Mouse (Mus musculus) forebrain, postnatal 0 days (tissue): ENCODE results near the gene Fgb. TPM values are rescaled to one million over a fixed set of nuclear protein-coding genes. Genes with fewer than 3 reads are reported as not detected.

ENCODE experiments used
- ATAC-seq: fragments of 200-750 bp; cut with Nextera tagmentation; 2 replicates; pipeline ENCODE4 v1.8.0; 2017; ENCODE audit warnings: mild to moderate bottlenecking, moderate library complexity
- DNase-seq: peaks from one replicate; pipeline ENCODE4 v3.0.0-alpha.2; 2015
- H3K27ac ChIP-seq: fragments of 300-500 bp; sonication (generic); 2 replicates; pipeline ENCODE4 v1.5.1; 2014; ENCODE audit warnings: low read depth, mild to moderate bottlenecking, antibody characterized with exemption, low read length, moderate library complexity, mixed read lengths
- H3K27me3 ChIP-seq: fragments of 300-500 bp; sonication (generic); 2 replicates; pipeline ENCODE4 v1.6.1; 2014; ENCODE audit warnings: mild to moderate bottlenecking, low read length, mixed read lengths; ENCODE audit not compliant: insufficient read depth
- H3K36me3 ChIP-seq: fragments of 300-500 bp; sonication (generic); 2 replicates; pipeline ENCODE4 v1.6.1; 2014; ENCODE audit warnings: mild to moderate bottlenecking, moderate library complexity; ENCODE audit not compliant: insufficient read depth
- H3K4me1 ChIP-seq: fragments of 300-500 bp; sonication (generic); 2 replicates; pipeline ENCODE4 v1.6.1; 2014; ENCODE audit warnings: antibody characterized with exemption; ENCODE audit not compliant: insufficient read depth
- H3K4me2 ChIP-seq: fragments of 300-500 bp; sonication (generic); 2 replicates; pipeline ENCODE4 v1.6.1; 2014; ENCODE audit warnings: low read depth, mild to moderate bottlenecking, moderate library complexity
- H3K4me3 ChIP-seq: fragments of 300-500 bp; sonication (generic); 2 replicates; pipeline ENCODE4 v1.5.1; 2014; ENCODE audit warnings: low read depth, low read length, mixed read lengths
- H3K9ac ChIP-seq: fragments of 300-500 bp; sonication (generic); 2 replicates; pipeline ENCODE4 v1.6.1; 2014; ENCODE audit warnings: mild to moderate bottlenecking
- H3K9me3 ChIP-seq: fragments of 300-500 bp; sonication (generic); 2 replicates; pipeline ENCODE4 v1.6.1; 2016; ENCODE audit warnings: low read length
- CTCF ChIP-seq: sonication (generic); IDR thresholded peaks from 2 replicates; pipeline ENCODE4 v1.5.1; 2016; ENCODE audit warnings: antibody characterized with exemption, control low read depth, low read depth
- WGBS: fragments of 180-500 bp; shearing (Covaris S2); extraction: QIAGEN DNeasy Blood & Tissue Kit; methylation state at CpG from one replicate; pipeline ENCODE4 v1.1.7; 2014; 5-methylcytosine and 5-hydroxymethylcytosine counted together
- polyA plus RNA-seq: library from polyadenylated mRNA; unstranded; fragments of >200 nt; fragmentation: Nextera tagmentation; extraction: Ambion mirVana; gene quantifications from 2 replicates; pipeline ENCODE4 v1.2.1, GENCODE M21; 2015
- total RNA-seq: library from RNA; depleted of rRNA; stranded (reverse); fragments of >200 nt; gene quantifications from 2 replicates; pipeline ENCODE4 v1.2.3, GENCODE M21; 2014

Gene Fgb
- total and polyA plus RNA-seq, 2 experiments from 2014 or later, result not detected

- ATAC-seq (no peak), DNase-seq (no peak)
- no peak for TF ChIP-seq CTCF
- H3K4me2 ChIP-seq, result no peak overlapping the region
- H3K27ac ChIP-seq, result no peak overlapping the region
- no peak overlapping the region for H3K9ac ChIP-seq
- H3K36me3 ChIP-seq, result no peaks in the 10 kb centered on the region
- H3K9me3 ChIP-seq, result no peaks in the 10 kb centered on the region
- no peaks in the 10 kb centered on the region for H3K27me3 ChIP-seq
- no peaks in the 10 kb centered on the region for H3K4me1 ChIP-seq
- 90% methylated on average over 1 of the region's 1 CpGs for WGBS
- no peak overlapping the region for H3K4me3 ChIP-seq
Observed at GRCm38 (mm10) chr3:83016236-83016635, 33.4 kb downstream of the Fgb start.

- Histone ChIP-seq H3K9ac (no peak overlapping the region), H3K4me3 (no peak overlapping the region), H3K4me2 (no peak overlapping the region), H3K36me3 (no peaks in the 10 kb centered on the region), H3K27ac (no peak overlapping the region), H3K4me1 (no peaks in the 10 kb centered on the region), H3K9me3 (no peaks in the 10 kb centered on the region), H3K27me3 (no peaks in the 10 kb centered on the region)
- no peak for ATAC-seq
- 89% methylated on average over 10 of the region's 10 CpGs for WGBS
- TF ChIP-seq CTCF, result no peak
- no peak for DNase-seq
Observed at GRCm38 (mm10) chr3:83013951-83014350, 35.7 kb downstream of the Fgb start.

GRCm38 (mm10) chr3:83012636-83013035, 37.0 kb downstream of the Fgb start:
- WGBS, result 94% methylated on average over 19 of the region's 19 CpGs

GRCm38 (mm10) chr3:83011565-83011964, 38.1 kb downstream of the Fgb start:
- no peak overlapping the region for H3K27ac ChIP-seq

More at GRCm38 (mm10) chr3:83012636-83013035, 37.0 kb downstream of the Fgb start:
- no peaks in the 10 kb centered on the region for H3K4me1 ChIP-seq
- H3K36me3 ChIP-seq, result no peaks in the 10 kb centered on the region
- H3K9me3 ChIP-seq, result no peaks in the 10 kb centered on the region
- TF ChIP-seq CTCF, result no peak
- H3K4me3 ChIP-seq, result no peak overlapping the region
- H3K9ac ChIP-seq, result no peak overlapping the region
- DNase-seq (no peak), ATAC-seq (no peak)
- no peak overlapping the region for H3K4me2 ChIP-seq
- H3K27me3 ChIP-seq, result no peaks in the 10 kb centered on the region
- no peak overlapping the region for H3K27ac ChIP-seq

GRCm38 (mm10) chr3:83011136-83011535, 38.5 kb downstream of the Fgb start:
- H3K4me2 ChIP-seq, result no peak overlapping the region
- H3K27ac ChIP-seq, result no peak overlapping the region
- ATAC-seq, result no peak
- no peaks in the 10 kb centered on the region for H3K27me3 ChIP-seq
- no peak for DNase-seq
- no peak for TF ChIP-seq CTCF
- H3K4me3 ChIP-seq, result no peak overlapping the region
- no peaks in the 10 kb centered on the region for H3K36me3 ChIP-seq
- WGBS, result 94% methylated on average over 4 of the region's 4 CpGs
- H3K9me3 ChIP-seq, result no peaks in the 10 kb centered on the region
- H3K4me1 ChIP-seq, result no peaks in the 10 kb centered on the region
- no peak overlapping the region for H3K9ac ChIP-seq

More at GRCm38 (mm10) chr3:83011565-83011964, 38.1 kb downstream of the Fgb start:
- Histone ChIP-seq H3K9ac (no peak overlapping the region), H3K27me3 (no peaks in the 10 kb centered on the region), H3K4me1 (no peaks in the 10 kb centered on the region), H3K4me3 (no peak overlapping the region), H3K4me2 (no peak overlapping the region), H3K36me3 (no peaks in the 10 kb centered on the region), H3K9me3 (no peaks in the 10 kb centered on the region)
- no peak for TF ChIP-seq CTCF
- DNase-seq (no peak), ATAC-seq (no peak; the same call in 1 of the 2 replicates)
- WGBS, result 66% methylated on average over 4 of the region's 4 CpGs

GRCm38 (mm10) chr3:83010291-83010690, 39.4 kb downstream of the Fgb start:
- H3K9ac ChIP-seq, result no peak overlapping the region
- no peak overlapping the region for H3K4me2 ChIP-seq
- H3K27ac ChIP-seq, result no peak overlapping the region
- no peak for ATAC-seq
- no peak overlapping the region for H3K4me3 ChIP-seq
- H3K27me3 ChIP-seq, result no peaks in the 10 kb centered on the region
- no peaks in the 10 kb centered on the region for H3K9me3 ChIP-seq
- 80% methylated on average over 11 of the region's 11 CpGs for WGBS
- TF ChIP-seq CTCF, result no peak
- H3K4me1 ChIP-seq, result no peaks in the 10 kb centered on the region
- DNase-seq, result no peak
- H3K36me3 ChIP-seq, result no peaks in the 10 kb centered on the region

- 53% methylated on average over 7 of the region's 7 CpGs for WGBS
- no peaks in the 10 kb centered on the region for H3K36me3 ChIP-seq
- no peak within 1 kb of the TSS for H3K9ac ChIP-seq
- H3K27me3 ChIP-seq, result no peaks in the 10 kb centered on the region
- H3K27ac ChIP-seq, result no peak within 1 kb of the TSS
- TF ChIP-seq CTCF, result no peak
- ATAC-seq, result no peak
- H3K9me3 ChIP-seq, result no peaks in the 10 kb centered on the region
- DNase-seq, result no peak
- H3K4me2 ChIP-seq, result no peak within 1 kb of the TSS
- no peaks in the 10 kb centered on the region for H3K4me1 ChIP-seq
- H3K4me3 ChIP-seq, result no peak within 1 kb of the TSS
Observed at GRCm38 (mm10) chr3:83007557-83007956, 42.1 kb downstream of the Fgb start, which contains the start of gene Fgg. Fgg (plus strand) TSS chr3:83007724.
